Mouse (Mus musculus) adrenal gland, postnatal 14 days (tissue): ENCODE measurements around the gene Aox3. TPM values are rescaled to one million over a fixed set of nuclear protein-coding genes. Genes with fewer than 3 reads are reported as not detected.

Source experiments
- DNase-seq: peaks from one replicate; pipeline ENCODE4 v3.0.0; 2021; ENCODE audit warnings: mixed read lengths
- total RNA-seq: library from RNA; stranded (reverse); gene quantifications from 2 replicates; pipeline ENCODE4 v1.2.3, GENCODE M21; 2021

Aox3 gene
- total RNA-seq, 1 experiment from 2014 or later, result 8.4 TPM

DNA sequence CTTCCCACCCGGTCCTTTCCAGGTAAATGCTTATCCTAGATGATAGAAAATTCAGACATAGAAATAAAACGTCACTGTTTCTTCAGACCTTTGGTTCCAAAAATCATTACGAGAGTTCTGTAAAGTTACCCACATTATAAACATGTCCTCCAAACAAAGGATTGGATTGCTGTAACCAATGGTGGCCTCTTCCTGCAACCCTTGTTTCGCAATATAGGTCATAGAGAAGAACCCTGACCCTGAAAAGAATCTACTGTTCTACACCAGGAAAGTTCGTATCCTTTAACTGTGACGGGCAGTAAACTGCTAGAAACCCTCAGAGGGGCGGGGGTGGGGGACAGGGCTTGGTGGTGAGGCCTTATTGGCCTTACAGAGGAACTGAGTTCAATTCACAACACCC lies 99.9 kb downstream of the Aox3 start:
- no peak for DNase-seq

DNA sequence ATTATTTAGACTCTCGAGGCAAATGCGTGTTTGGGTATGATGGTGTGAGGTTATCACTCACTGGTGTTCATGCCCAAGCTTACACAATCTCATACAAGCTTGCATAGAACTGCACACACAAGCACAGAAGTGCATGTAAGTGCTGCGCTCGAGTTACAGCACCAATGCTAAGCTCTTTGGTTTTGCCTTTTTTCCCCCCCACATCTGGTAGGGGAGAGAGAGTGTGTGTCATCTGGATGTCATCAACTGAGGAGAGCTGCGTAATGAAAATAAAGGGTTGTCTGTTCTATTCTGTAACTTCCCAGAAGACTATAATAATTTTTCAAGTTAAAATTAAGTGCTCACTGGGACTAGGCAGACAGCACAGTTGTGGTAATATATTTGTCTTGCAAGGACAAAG lies 100.9 kb downstream of the Aox3 start:
- no peak for DNase-seq

DNA sequence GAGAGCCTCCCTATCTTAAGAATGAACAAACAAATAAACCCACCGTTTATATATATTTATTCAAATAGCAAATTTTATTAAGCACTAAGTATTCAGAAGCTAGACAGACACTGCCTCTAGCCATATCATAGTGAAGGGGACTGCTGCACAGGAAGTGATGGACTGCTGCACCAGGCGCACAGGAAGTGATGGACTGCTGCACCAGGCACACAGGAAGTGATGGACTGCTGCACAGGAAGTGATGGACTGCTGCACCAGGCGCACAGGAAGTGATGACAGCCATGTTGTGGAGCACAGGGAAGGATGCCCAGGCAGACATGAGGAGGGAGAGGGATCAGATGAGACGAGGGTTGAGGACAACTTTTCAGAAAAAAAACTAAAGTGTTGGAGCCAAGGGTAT lies 102.4 kb downstream of the Aox3 start:
- no peak for DNase-seq

DNA sequence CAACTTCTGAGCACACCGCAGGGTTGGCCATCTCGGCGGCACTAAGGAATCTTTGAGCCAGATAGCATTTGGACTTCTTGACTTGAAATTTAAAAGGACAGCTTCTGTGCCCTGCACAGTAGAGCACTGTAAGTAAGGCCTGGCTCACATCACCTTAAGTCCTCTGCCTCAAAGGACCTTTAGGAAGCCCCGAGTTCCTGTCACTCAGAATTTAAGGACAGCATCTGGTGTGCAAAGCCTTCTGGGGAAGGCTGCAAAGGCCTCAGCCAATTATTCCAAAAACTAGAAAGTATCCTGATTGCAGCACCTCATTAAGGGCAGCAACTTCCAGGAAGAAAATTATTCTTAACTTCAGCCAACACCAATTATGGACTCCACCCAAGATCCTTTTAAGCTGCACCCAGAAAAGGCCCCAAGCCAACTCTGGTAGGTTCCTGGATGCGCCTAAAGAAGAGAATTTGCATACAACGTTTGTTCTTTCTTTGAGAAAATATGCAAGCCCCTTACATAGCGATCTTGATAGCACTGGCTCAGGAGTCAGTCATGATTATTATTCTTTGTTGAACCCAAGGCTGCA lies 103.1 kb downstream of the Aox3 start:
- DNase-seq, result no peak

DNA sequence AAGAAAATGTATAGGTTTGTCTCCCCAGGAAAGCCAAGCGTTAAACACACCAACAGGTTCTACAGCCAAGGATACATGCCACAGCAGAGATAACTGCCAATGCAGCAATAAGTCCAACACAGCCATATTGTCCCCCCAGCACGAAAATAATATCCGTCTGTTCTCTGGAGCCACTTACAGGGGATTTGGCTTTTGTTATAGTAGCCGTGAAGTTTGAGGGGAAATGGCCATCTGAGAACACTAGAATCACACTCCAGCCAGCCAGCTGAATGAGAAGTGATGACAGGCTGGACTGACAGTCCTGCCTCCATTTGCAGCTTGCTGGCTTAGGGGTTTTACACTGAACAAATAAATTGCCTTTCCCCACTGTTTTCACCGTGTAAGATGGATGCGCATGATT lies 108.1 kb downstream of the Aox3 start:
- no peak for DNase-seq

DNA sequence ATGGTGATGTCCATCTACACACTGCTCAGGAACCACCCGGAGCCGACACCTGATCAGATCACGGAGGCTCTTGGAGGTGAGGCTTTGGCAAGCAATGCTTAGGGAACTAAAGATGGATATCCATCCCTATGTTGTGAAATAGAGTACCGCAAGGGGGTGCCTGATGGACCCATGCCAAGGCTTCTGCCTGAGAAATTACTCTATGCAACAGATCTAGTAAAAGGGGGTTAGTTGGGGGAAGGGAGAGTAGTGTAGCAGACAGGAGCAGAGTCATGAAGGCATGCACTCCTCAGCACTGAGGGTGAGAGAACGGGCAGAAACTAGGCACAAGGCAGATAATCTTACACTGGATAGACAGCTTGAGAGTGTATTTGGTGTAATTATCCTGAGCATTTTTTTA lies 108.9 kb downstream of the Aox3 start:
- DNase-seq, result no peak

GRCm38 (mm10) chr1:58228086-58228485 lies 115.2 kb downstream of the Aox3 start:
- no peak for DNase-seq

DNA sequence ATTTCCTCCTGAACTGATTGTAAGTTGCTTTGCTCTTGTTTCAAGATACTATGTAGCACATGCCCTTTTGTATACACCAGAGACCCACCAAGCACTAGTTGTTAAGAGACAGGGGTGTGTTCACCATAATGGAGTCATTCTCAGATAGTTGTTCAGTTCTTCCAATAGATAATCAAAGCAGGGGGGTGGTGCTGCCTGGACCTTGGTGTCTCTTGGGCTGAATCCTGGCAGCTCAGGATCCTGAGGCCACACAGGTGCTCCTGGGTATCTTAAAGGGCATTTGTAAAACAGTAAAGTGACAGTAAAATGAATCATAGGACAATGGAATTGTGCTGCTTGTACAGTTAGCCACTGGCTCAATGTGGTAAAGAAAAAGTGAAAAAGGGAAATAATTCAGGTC lies 116.0 kb downstream of the Aox3 start:
- no peak for DNase-seq

DNA sequence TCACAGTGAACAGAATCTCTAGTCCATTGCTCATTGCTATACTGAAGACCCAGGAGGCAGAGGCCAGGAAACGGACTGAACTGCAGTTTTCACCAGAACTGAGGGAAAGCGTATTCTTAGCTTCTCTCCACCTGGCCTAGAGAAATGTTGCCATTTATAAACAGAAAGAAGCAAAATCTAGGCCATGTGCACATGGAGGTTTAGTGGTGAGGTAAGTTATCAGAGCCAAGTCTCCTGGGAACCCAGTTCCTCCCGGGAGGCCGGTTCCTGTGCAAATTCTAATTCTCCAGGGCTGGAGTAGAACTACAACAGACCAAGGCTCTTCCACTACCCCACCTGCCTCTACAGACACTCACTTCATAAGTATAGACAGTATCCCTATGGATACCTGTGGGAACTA lies 116.8 kb downstream of the Aox3 start:
- DNase-seq, result peak; percentile 6

GRCm38 (mm10) chr1:58230542-58230941 lies 117.6 kb downstream of the Aox3 start:
- DNase-seq, result peak; percentile 13

DNA sequence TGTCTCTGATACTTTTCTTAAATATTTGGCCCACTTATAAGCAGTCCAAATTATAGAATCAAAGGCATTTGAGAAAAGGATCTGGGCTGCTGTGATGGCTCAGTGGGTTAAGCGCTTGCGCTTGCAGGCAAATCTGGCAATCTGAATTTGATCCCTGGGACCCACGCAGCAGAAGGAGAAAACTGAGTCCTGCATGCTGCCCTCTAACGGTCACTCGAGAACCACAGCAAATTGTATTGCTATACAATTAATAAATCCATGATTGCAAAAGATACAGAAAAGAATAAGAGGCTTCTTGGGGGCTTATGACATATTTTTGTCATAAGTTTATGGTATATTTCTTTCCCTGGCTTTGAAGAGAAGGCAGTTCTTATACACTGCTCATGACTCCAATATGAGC lies 122.5 kb downstream of the Aox3 start:
- DNase-seq, result no peak

- DNase-seq, result peak; percentile 49
These were observed 124.8 kb downstream of the Aox3 start for GRCm38 (mm10) chr1:58237527-58238299.

GRCm38 (mm10) chr1:58238440-58238839 lies 125.5 kb downstream of the Aox3 start:
- DNase-seq, result no peak

GRCm38 (mm10) chr1:58238961-58239360 lies 126.0 kb downstream of the Aox3 start:
- DNase-seq, result no peak

DNA sequence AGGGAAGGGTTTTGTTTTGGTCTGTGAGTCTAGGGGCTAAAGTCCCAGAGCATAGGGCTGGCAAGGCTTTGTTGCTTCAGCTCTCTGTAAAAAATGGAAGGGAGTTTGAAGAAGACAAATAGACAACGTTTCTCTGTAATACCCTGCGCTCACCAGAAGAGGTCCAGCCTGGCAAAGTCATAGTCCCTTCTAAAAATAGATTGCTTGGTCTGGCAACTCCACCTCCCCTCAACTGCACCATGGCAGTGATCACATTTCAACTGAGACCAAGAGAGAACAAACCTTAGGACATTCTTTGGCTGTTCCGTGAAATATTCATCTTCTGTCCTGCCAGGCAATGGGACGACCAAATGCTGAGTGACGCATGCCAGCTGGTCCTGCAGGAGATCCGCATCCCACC lies 127.4 kb downstream of the Aox3 start:
- DNase-seq, result peak; percentile 9

- DNase-seq, result no peak
These were observed 131.6 kb downstream of the Aox3 start for GRCm38 (mm10) chr1:58244487-58244886.

DNA sequence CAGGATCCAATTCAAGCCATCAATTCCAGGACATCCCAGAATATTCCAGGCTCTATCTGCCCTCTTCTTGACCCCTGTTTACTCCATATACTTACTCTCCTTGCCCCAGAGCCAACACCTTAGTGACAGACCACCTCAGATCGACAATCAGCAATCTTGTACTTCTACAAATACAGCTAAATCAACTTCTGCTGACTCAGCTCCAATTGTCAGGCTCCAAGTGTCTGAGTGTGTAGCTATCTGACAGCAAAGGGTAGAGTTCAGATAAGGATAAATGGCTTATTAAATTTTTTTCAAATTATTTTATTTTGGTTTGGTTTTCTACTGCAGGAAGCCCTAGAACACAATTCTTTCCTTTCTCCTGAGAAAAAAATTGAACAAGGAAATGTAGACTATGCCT lies 135.6 kb downstream of the Aox3 start:
- DNase-seq, result no peak

Other genes starting within 250 kb of the Aox3 start
- 3.9 and 4.3 TPM in 2 replicates for gene Sgo2a, start 117.2 kb upstream of the Aox3 start, total RNA-seq
- gene Kctd18, start 94.2 kb upstream of the Aox3 start, total RNA-seq, result 10.7 and 15.4 TPM in 2 replicates
- gene Aox1, start 83.2 kb upstream of the Aox3 start, total RNA-seq, result 22.2 and 25.5 TPM in 2 replicates
- gene Aox4, start 97.3 kb downstream of the Aox3 start, total RNA-seq, result 0.07 and 0.08 TPM in 2 replicates
- gene Aox2, start 165.2 kb downstream of the Aox3 start, total RNA-seq, result 0.23 and 0.26 TPM in 2 replicates